Mouse (Mus musculus): ENCODE measurements around the gene Ddx1. TPM values are rescaled to one million over a fixed set of nuclear protein-coding genes. Genes with fewer than 3 reads are reported as not detected.
A peak's percentile ranks its signal among the peaks of the same experiment; 100 is the strongest.

Ddx1 gene
- polyA plus RNA-seq (2014; fragmentation: Nextera tagmentation; extraction: Ambion mirVana), result 91.0 and 94.0 TPM in 2 replicates

DNA sequence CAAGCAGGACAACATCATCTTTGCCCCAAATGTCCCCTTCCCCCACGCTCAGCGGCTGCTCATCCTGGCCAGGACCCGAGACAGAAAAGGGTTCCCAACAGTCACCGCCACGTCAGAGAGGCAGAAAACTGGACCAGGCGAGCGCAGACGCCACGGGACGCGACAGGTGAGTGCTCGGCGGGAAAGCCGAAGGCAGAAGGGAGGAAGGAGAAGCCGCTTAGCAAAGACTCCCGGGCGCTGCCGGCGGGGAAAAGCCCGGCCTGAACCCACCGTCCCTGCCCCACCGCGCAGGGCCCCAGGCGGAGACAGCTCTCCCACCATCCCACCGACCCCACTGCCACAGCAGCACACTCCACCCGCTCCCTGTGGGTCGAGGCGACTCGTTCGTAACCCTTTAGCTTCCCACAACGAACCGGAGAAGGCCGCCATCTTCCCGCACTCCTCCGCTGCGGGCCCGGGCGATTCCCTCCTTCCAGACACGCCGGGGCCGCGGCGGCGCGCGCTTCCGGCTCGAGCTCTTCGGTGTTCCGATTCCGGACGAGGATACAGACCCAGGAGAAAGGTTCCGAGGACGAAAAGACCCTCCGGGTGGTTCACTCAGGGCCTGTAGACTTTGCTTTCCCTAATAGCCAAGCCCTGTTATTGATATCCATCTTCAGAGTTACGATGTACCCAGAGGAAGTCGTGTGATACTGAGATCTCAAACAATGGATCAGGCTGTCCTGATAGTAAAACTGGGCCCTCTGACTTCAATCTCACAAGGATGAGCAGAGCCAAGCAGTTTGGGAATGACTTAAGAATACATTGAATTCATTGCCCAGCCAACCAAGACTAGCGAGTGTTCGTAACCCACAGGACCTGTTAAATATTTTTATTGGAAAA is at the start of gene Ddx1:
Ddx1 (minus strand) TSS at position 523 of the 882 bp plus-strand sequence.
- peak; percentile 77 for ATAC-seq (ENCODE audit: insufficient number of reproducible peaks, insufficient read depth, low FRiP score, low read depth)
- Histone ChIP-seq H3K36me3 (ENCODE audit: control insufficient read depth, insufficient read depth, low read length) (peaks cover 21% of the 10 kb centered on the region), H3K9me3 (ENCODE audit: control insufficient read depth, low read length) (no peaks in the 10 kb centered on the region), H3K4me3 (ENCODE audit: control insufficient read depth in 1 of 2, insufficient read depth in 1 of 2, low read depth in 1 of 2, low read length in 2 of 2) (peak within 1 kb of the TSS; percentile 79 to 80), H3K27ac (replicated peaks in 1 of 2; ENCODE audit: control insufficient read depth in 1 of 2, insufficient read depth in 1 of 2, low read depth in 2 of 2, low read length in 2 of 2) (peak within 1 kb of the TSS; percentile 77 to 79), H3K4me1 (ENCODE audit: control insufficient read depth in 2 of 2, insufficient read depth in 2 of 2, low read length in 2 of 2) (peaks cover 0 to 10% of the 10 kb centered on the region in 2 experiments; a peak in 3 of 4 replicates), H3K4me2 (ENCODE audit: low read length) (peak within 1 kb of the TSS; percentile 61), H3K27me3 (ENCODE audit: control insufficient read depth, insufficient read depth, low read length) (no peaks in the 10 kb centered on the region), H3K9ac (ENCODE audit: low read length) (peak within 1 kb of the TSS; percentile 84)
- 3% methylated on average over 58 of the region's 59 CpGs for WGBS

DNA sequence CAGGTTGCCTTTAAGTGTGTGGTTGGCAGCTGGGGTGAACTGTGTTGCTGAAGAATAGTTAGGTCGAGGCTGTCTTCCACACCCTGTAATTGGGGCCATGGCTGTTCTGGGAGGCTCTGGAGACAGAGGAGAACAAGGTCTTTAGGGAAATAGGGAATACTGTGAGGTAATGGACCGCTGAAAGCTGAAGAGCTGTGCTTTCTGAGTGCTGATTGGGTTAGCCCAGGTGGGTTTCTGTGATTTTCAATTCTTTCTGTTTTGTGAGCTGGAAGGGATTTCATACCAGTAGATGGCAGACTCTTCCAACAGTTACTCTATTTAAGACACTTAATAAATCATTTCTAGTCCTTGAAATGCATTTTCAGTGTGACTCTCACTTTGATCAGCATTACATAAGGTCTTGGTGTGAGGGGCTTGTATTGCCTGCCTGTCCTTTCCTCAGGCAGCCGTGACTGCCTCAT is 44.4 kb upstream of the Ddx1 start:
- WGBS, result 56% methylated on average over 3 of the region's 3 CpGs
- ATAC-seq (ENCODE audit: insufficient number of reproducible peaks, insufficient read depth, low FRiP score, low read depth), result no peak
- Histone ChIP-seq H3K9ac (ENCODE audit: low read length) (no peak overlapping the region), H3K36me3 (ENCODE audit: control insufficient read depth, insufficient read depth, low read length) (peaks cover 19% of the 10 kb centered on the region; the same call in 1 of the 2 replicates), H3K4me2 (ENCODE audit: low read length) (no peak overlapping the region), H3K27me3 (ENCODE audit: control insufficient read depth, insufficient read depth, low read length) (no peaks in the 10 kb centered on the region), H3K9me3 (ENCODE audit: control insufficient read depth, low read length) (no peaks in the 10 kb centered on the region), H3K4me1 (ENCODE audit: control insufficient read depth in 2 of 2, insufficient read depth in 2 of 2, low read length in 2 of 2) (no peaks in the 10 kb centered on the region), H3K4me3 (ENCODE audit: control insufficient read depth in 1 of 2, insufficient read depth in 1 of 2, low read depth in 1 of 2, low read length in 2 of 2) (no peak overlapping the region), H3K27ac (replicated peaks in 1 of 2; ENCODE audit: control insufficient read depth in 1 of 2, insufficient read depth in 1 of 2, low read depth in 2 of 2, low read length in 2 of 2) (no peak overlapping the region)

DNA sequence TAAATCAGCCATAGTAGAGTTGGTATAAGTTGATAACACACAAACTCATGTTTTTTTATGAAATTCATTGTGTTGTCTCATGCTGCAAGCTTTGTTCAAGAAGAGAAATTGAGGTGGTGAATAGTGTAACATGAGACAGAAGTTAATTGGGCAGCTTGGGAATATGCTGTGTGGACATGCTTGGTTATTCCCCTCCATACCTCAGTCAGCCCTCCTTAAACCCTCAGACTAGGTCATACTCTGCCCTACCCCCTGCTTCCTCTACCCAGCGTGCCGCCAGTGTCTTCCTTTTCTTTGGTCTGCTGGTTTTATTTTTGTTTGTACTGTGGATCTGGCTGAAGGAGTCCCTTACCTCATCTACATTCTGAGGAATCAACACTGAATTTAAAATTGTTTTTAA is 42.4 kb upstream of the Ddx1 start:
- Histone ChIP-seq H3K36me3 (ENCODE audit: control insufficient read depth, insufficient read depth, low read length) (peaks cover 19% of the 10 kb centered on the region; the same call in 1 of the 2 replicates), H3K27me3 (ENCODE audit: control insufficient read depth, insufficient read depth, low read length) (no peaks in the 10 kb centered on the region), H3K9ac (ENCODE audit: low read length) (no peak overlapping the region), H3K4me3 (ENCODE audit: control insufficient read depth in 1 of 2, insufficient read depth in 1 of 2, low read depth in 1 of 2, low read length in 2 of 2) (no peak overlapping the region), H3K27ac (replicated peaks in 1 of 2; ENCODE audit: control insufficient read depth in 1 of 2, insufficient read depth in 1 of 2, low read depth in 2 of 2, low read length in 2 of 2) (no peak overlapping the region), H3K9me3 (ENCODE audit: control insufficient read depth, low read length) (no peaks in the 10 kb centered on the region), H3K4me1 (ENCODE audit: control insufficient read depth in 2 of 2, insufficient read depth in 2 of 2, low read length in 2 of 2) (no peaks in the 10 kb centered on the region), H3K4me2 (ENCODE audit: low read length) (no peak overlapping the region)
- ATAC-seq (ENCODE audit: insufficient number of reproducible peaks, insufficient read depth, low FRiP score, low read depth), result no peak
- WGBS, result 86% methylated on average over 2 of the region's 2 CpGs

DNA sequence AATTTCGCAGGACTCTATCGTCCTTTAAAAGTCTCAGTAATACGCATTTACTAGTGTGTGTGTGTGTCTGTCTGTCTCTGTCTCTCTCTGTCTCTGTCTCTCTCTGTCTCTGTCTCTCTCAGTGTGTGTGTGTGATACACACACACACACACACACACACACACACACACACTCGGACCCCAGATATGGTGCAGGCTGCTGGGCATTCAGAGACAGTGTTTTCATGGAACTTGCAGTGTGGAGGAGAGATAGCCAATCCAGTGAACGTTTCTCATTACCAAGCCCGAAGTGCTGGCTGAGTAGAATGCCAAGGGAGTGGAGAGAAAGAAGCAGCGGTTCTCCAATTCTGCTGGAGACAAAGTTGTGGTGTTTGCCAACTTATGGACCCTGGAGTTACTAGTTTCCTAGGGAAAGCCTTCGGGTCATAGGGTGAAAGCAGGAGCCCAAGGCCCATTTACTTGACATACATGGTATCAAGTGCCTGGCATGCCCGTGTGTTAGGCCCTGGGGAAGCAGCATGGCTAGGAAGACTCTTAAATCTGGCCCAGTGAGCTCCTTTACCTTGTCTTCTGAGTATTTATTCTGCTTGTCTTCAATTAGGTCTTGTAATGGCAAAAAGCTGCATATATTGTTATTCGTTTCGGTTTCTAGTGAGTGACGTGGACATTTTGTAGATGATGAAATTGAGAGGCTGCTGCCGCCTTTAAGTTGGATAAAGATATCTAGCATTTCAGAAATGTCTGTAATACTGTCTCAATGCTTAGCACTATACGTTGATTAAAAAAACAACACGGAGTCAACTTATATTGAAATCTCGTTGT is 20.8 kb upstream of the Ddx1 start:
- Histone ChIP-seq H3K27me3 (ENCODE audit: control insufficient read depth, insufficient read depth, low read length) (no peaks in the 10 kb centered on the region), H3K4me2 (ENCODE audit: low read length) (peak overlapping the region; percentile 84), H3K9ac (ENCODE audit: low read length) (peak overlapping the region; percentile 82), H3K36me3 (ENCODE audit: control insufficient read depth, insufficient read depth, low read length) (peaks cover 13% of the 10 kb centered on the region), H3K9me3 (ENCODE audit: control insufficient read depth, low read length) (no peaks in the 10 kb centered on the region), H3K4me3 (ENCODE audit: control insufficient read depth in 1 of 2, insufficient read depth in 1 of 2, low read depth in 1 of 2, low read length in 2 of 2) (peak overlapping the region; percentile 82 to 83), H3K4me1 (ENCODE audit: control insufficient read depth in 2 of 2, insufficient read depth in 2 of 2, low read length in 2 of 2) (peaks cover 6 to 11% of the 10 kb centered on the region in 2 experiments; a peak in 3 of 4 replicates), H3K27ac (replicated peaks in 1 of 2; ENCODE audit: control insufficient read depth in 1 of 2, insufficient read depth in 1 of 2, low read depth in 2 of 2, low read length in 2 of 2) (no peak overlapping the region)
- 42% methylated on average over 16 of the region's 16 CpGs for WGBS
- ATAC-seq (ENCODE audit: insufficient number of reproducible peaks, insufficient read depth, low FRiP score, low read depth), result no peak

DNA sequence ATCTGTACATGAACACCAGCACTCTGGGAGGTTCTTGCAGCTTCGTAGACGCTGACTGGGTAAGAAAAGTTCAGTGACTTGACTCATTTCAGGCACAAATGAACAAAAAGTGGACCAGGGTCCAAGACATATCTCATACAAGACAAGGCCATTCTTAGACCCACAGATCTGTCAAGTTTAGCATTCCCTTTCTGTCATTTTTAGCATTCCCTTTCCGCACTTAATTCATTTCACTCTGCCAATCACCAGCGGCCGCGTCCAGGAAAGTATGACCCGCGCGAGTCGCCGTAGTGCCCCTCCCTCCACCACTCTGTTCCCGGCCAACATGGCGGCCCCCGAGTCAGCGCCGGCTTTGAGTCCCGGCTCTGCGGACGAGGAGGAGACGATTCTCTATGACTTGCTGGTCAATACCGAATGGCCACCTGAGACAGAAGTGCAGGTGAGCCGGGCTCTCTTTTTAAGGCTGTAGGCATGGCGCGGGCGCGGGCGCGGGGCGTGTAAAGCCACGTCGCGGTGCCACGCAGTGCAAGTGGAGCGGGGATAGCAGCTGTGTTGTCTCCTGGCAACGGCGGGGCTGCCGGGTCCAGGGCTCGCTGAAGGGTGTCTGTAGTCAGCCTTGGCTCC is 19.9 kb upstream of the Ddx1 start, which contains the start of gene Nbas:
Nbas (plus strand) TSS at position 308 of the 624 bp plus-strand sequence.
- H3K27me3 ChIP-seq (ENCODE audit: control insufficient read depth, insufficient read depth, low read length), result no peaks in the 10 kb centered on the region
- H3K4me3 ChIP-seq (ENCODE audit: control insufficient read depth in 1 of 2, insufficient read depth in 1 of 2, low read depth in 1 of 2, low read length in 2 of 2), result peak within 1 kb of the TSS; percentile 82 to 83
- H3K4me1 ChIP-seq (ENCODE audit: control insufficient read depth in 2 of 2, insufficient read depth in 2 of 2, low read length in 2 of 2), result peaks cover 6 to 11% of the 10 kb centered on the region in 2 experiments; a peak in 3 of 4 replicates
- H3K36me3 ChIP-seq (ENCODE audit: control insufficient read depth, insufficient read depth, low read length), result peaks cover 4% of the 10 kb centered on the region
- ATAC-seq (ENCODE audit: insufficient number of reproducible peaks, insufficient read depth, low FRiP score, low read depth), result peak; percentile 78; the same call in 1 of the 2 replicates
- 4% methylated on average over 38 of the region's 38 CpGs for WGBS
- H3K4me2 ChIP-seq (ENCODE audit: low read length), result peak within 1 kb of the TSS; percentile 84
- peak within 1 kb of the TSS; percentile 82 for H3K9ac ChIP-seq (ENCODE audit: low read length)
- H3K27ac ChIP-seq (replicated peaks in 1 of 2; ENCODE audit: control insufficient read depth in 1 of 2, insufficient read depth in 1 of 2, low read depth in 2 of 2, low read length in 2 of 2), result peak within 1 kb of the TSS; percentile 38 to 47; a peak in 2 of 4 replicates
- no peaks in the 10 kb centered on the region for H3K9me3 ChIP-seq (ENCODE audit: control insufficient read depth, low read length)

DNA sequence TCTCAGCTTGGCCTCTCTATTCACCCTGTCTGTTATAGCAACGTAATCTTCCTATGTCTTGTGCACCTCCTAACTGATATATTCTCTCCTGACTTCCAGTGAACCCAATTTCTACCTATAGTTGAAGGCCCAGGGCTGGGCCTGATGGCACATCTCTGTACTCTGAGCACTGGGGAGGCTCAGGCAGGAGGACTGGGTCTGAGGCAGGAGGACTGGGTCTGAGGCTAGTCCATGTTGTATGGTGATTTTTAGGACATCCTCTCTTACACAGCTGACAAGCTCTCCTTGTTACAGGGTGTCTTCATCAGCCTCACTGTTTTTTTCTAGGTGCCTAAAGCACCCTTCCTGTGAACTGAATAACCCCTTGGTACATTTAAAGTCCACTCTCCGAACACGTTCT is 19.4 kb upstream of the Ddx1 start:
- no peaks in the 10 kb centered on the region for H3K9me3 ChIP-seq (ENCODE audit: control insufficient read depth, low read length)
- H3K4me1 ChIP-seq (ENCODE audit: control insufficient read depth in 2 of 2, insufficient read depth in 2 of 2, low read length in 2 of 2), result peaks cover 6 to 11% of the 10 kb centered on the region in 2 experiments; a peak in 3 of 4 replicates
- 48% methylated on average over 3 of the region's 3 CpGs for WGBS
- H3K4me3 ChIP-seq (ENCODE audit: control insufficient read depth in 1 of 2, insufficient read depth in 1 of 2, low read depth in 1 of 2, low read length in 2 of 2), result peak overlapping the region in 1 of 2 experiments; percentile 83; a peak in 3 of 4 replicates
- no peak for ATAC-seq (ENCODE audit: insufficient number of reproducible peaks, insufficient read depth, low FRiP score, low read depth)
- H3K27ac ChIP-seq (replicated peaks in 1 of 2; ENCODE audit: control insufficient read depth in 1 of 2, insufficient read depth in 1 of 2, low read depth in 2 of 2, low read length in 2 of 2), result 0 out of 4 replicates have a peak overlapping the region, but pooled peaks of 1 of the 2 experiments have one; percentile 24
- 0 out of 2 replicates have a peak overlapping the region, but pooled peaks have one; percentile 8 for H3K9ac ChIP-seq (ENCODE audit: low read length)
- peak overlapping the region; percentile 84 for H3K4me2 ChIP-seq (ENCODE audit: low read length)
- H3K36me3 ChIP-seq (ENCODE audit: control insufficient read depth, insufficient read depth, low read length), result no peaks in the 10 kb centered on the region
- no peaks in the 10 kb centered on the region for H3K27me3 ChIP-seq (ENCODE audit: control insufficient read depth, insufficient read depth, low read length)

DNA sequence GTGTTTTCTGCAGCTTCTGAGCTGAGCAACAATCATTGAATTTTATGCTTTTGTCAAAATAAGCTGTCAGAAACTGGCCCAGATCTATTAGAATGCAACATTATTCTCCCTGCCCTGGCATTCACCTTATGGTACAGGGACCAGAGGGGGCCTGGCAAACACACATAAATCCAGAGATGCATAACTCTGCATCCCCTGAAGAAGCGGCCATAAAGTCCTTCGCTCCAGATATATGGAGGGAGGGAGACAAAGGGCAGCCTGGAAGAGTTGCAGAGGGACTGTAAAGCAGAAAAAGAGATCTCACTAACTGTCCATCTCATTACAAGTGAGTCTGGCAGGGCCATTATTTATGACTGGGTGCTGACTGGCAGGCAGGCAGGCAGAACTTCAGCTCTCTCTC is 6.7 kb upstream of the Ddx1 start:
- Histone ChIP-seq H3K9me3 (ENCODE audit: control insufficient read depth, low read length) (no peaks in the 10 kb centered on the region), H3K4me1 (ENCODE audit: control insufficient read depth in 2 of 2, insufficient read depth in 2 of 2, low read length in 2 of 2) (peaks cover 4% of the 10 kb centered on the region in 2 experiments; a peak in 2 of 4 replicates), H3K27me3 (ENCODE audit: control insufficient read depth, insufficient read depth, low read length) (no peaks in the 10 kb centered on the region), H3K36me3 (ENCODE audit: control insufficient read depth, insufficient read depth, low read length) (no peaks in the 10 kb centered on the region), H3K9ac (ENCODE audit: low read length) (no peak overlapping the region), H3K4me2 (ENCODE audit: low read length) (peak overlapping the region; percentile 40; the same call in 1 of the 2 replicates), H3K27ac (replicated peaks in 1 of 2; ENCODE audit: control insufficient read depth in 1 of 2, insufficient read depth in 1 of 2, low read depth in 2 of 2, low read length in 2 of 2) (no peak overlapping the region), H3K4me3 (ENCODE audit: control insufficient read depth in 1 of 2, insufficient read depth in 1 of 2, low read depth in 1 of 2, low read length in 2 of 2) (no peak overlapping the region)
- 83% methylated on average over 2 of the region's 2 CpGs for WGBS
- ATAC-seq (ENCODE audit: insufficient number of reproducible peaks, insufficient read depth, low FRiP score, low read depth), result no peak

Data from heart, embryonic 14.5 days (tissue).